Mouse (Mus musculus) MN1 (cell line): ENCODE data around the gene Acap2.

Source experiments
- DNase-seq: peaks from one replicate; pipeline ENCODE4 v3.0.0-alpha.2; 2016; ENCODE audit warnings: low spot score

The Acap2 gene

DNA sequence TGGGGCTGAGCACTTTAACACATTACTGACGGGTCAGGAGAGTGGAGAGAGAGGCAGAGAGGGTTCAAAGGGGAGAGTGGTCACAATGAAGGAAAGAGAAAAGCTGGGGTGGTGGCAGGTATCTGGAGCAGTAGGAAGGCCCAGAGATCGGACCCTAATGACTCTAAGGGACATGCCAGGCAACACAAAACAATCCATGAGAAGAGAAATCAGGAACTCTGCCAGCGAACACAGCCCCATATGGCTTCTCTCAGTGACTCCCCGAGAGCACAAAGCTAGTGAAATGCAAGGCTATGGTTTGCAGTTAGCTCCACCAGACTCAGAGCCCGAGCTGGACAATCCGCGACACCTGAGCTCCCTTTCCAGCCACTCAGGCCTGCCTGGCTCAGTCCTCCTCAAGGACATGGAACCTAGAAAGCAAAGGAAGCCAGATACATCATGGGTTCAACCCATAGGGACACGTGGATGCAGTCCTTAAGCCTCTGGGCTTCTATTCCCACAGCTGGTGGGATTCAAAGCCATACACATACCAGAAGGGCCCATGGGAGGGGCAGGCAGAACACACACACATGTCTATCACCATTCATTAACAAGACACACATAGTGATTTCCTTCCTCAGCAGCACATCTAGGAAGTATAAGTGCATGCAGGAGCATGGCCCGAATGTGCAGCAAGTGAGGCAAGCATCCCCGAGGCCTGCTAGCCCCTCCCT lies 153.7 kb downstream of the Acap2 start:
- no peak for DNase-seq

DNA sequence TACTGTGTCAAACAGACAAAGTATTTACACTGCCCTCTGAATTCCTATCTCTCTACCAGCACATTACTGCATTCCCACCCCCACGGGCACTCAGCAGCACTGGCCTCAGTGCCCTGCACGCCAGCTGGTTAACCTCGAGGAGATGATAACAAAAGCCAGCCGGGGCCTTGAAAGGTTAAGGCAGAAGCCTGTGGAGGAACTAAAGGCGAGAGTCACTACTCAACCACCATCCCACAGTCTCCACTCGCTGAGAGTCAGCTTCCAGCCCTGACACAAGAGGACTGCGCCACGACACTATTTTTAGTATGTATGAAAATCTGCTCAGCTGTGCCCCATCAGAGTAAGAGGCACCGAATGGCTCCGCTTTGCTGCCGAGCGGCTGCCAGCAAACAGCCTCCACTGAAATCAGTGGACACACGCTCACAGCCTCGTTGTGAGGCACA lies 154.8 kb downstream of the Acap2 start:
- DNase-seq = no peak

DNA sequence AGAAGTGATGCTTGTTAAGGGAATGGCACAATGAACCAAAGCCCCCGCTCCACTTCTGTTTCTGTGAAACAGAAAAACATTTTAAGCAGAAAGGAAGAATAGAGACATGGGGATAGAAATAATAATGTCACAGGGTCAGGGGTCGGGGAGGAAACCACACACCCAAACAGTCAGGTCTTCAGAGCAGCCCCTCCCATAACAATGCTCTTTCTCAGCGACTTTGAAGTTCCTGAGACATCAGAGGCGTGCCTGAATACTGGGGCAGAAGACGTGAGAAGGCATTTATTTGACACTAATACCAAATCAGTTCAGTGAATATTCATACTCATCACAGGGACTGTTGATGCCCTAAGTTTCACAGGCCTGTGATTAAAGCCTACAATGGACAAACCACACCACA lies 155.8 kb downstream of the Acap2 start:
- DNase-seq = no peak

GRCm38 (mm10) chr16:31043136-31043535 lies 157.9 kb downstream of the Acap2 start:
- no peak for DNase-seq
